Mouse (Mus musculus) spleen, adult 2 months (tissue): Measurements from ENCODE around the gene Ak9.

ENCODE experiments used
- CTCF ChIP-seq: fragments of 200-500 bp; IDR thresholded peaks from 2 replicates; pipeline ENCODE4 v1.5.1; 2011; ENCODE audit warnings: mild to moderate bottlenecking, inconsistent platforms; ENCODE audit not compliant: insufficient read depth, insufficient read length, insufficient replicate concordance; ENCODE audit errors: extremely low read depth
- POLR2A ChIP-seq: fragments of 200-500 bp; IDR thresholded peaks from 2 replicates; pipeline ENCODE4 v1.6.1; 2011; ENCODE audit warnings: low read depth, low read length, inconsistent platforms

DNA sequence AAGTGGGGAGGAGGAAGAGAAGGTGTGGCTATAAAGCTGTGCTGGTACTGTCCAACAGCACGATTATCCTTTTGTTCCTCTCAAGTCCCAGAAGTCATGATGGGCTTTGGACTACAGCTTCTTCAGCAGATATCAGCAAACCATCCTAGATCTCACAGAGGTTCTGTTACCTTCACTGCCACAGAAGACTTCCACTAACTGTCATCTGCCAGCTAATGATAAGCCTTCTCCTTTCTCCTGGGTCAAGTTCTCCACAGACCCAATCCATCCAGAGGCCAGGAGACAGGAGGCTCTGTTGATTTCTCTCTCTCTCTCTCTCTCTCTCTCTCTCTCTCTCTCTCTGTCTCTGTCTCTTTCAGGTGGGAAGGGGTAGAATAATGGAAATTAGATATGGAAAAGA lies 144.4 kb downstream of the Ak9 start:
- TF ChIP-seq CTCF (no peak), POLR2A (no peak)
